Mouse (Mus musculus): Measurements from ENCODE around the gene Slc6a6. TPM values are rescaled to one million over a fixed set of nuclear protein-coding genes. Genes with fewer than 3 reads are reported as not detected.

The Slc6a6 gene
- 148 and 200 TPM in 2 replicates for polyA plus RNA-seq (2015; fragmentation: Nextera tagmentation; extraction: Ambion mirVana)

DNA sequence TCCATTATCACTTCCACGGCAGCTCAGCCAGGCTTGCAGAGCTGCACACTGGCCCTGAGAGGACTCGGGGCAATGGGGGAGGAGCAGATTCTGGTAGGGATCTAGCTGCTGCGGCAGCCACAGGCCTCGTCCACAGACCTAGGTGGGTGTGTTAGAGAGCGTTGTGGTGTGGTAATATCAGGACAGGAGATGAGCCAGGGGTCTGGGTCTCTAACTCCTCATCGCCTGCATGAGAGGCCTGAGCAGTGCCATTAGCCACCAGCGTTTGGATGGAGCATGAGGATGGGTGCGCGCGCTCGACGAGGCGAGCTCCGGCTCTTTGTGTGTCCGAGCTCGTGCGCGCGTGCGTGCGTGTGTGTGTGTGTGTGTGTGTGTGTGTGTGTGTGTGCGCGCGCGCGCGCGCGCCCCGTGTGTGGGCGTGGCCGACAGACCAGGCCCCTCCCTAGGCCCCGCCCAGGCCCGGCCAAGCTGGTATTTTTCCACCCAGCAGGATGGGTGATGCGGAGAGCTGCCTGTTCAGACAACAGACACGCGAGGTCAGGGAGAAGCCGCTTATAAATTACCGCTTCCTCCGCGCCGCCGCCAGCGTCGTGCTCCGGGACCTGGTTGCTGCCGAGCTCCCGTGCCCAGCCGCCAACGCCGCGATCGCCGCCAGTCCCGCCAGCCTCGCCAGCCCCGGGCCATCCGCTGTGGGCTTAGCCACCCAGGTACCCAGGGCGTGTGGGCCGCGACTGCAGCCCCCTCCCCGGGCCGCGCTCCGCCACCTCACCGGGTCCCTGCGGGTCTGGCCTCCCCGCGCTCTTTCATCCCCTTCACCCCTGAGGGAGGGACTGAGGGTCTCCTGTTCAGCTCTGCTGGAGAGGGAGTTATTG, at the start of gene Slc6a6:
Gene Slc6a6, plus strand, starts transcription at position 452 of the 872 bp plus-strand sequence.

Other genes starting within 250 kb of the Slc6a6 start
- gene Chchd4, start 210.5 kb upstream of the Slc6a6 start, polyA plus RNA-seq (2015; fragmentation: Nextera tagmentation; extraction: Ambion mirVana), result 18.1 and 27.4 TPM in 2 replicates
- 41.6 and 48.9 TPM in 2 replicates for gene Tmem43, start 210.3 kb upstream of the Slc6a6 start, polyA plus RNA-seq (2015; fragmentation: Nextera tagmentation; extraction: Ambion mirVana)
- gene Xpc, start 168.2 kb upstream of the Slc6a6 start, polyA plus RNA-seq (2015; fragmentation: Nextera tagmentation; extraction: Ambion mirVana), result 13.4 and 17.6 TPM in 2 replicates
- 158 and 224 TPM in 2 replicates for gene Lsm3, start 168.1 kb upstream of the Slc6a6 start, polyA plus RNA-seq (2015; fragmentation: Nextera tagmentation; extraction: Ambion mirVana)
- 0.76 and 1.4 TPM in 2 replicates for gene Grip2, start 143.2 kb downstream of the Slc6a6 start, polyA plus RNA-seq (2015; fragmentation: Nextera tagmentation; extraction: Ambion mirVana)
- gene Ccdc174, start 194.0 kb downstream of the Slc6a6 start, polyA plus RNA-seq (2015; fragmentation: Nextera tagmentation; extraction: Ambion mirVana), result 43.0 and 48.3 TPM in 2 replicates
- gene 4930590J08Rik, start 218.8 kb downstream of the Slc6a6 start, polyA plus RNA-seq (2015; fragmentation: Nextera tagmentation; extraction: Ambion mirVana), result 0.08 and 0.22 TPM in 2 replicates

All from adrenal gland, postnatal 0 days (tissue).